Mouse (Mus musculus): ENCODE results near the gene Cryaa.
A peak's percentile ranks its signal among the peaks of the same experiment; 100 is the strongest.

Gene Cryaa

DNA sequence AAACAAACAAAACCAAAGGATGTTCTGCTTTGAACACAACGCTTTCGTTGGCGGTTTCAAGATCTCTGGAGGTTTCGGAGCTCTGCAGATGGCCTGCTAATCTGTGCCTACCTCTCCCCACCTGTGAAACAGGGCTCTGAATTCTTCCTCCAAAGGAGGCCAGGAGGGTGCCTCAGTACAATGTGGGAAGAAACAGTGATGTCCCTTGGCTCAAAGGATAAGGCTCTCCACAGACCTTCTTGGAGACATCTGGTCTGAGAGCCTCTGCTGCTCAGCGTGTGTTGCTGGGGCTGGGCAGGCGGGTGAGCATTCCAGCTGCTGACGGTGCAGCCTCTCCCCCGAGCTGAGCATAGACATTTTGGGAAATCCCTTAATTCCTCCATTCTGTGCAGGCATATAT lies at the start of gene Cryaa:
Cryaa (plus strand) TSS at position 301 of the 400 bp plus-strand sequence.
- no peak for DNase-seq (ENCODE audit: low read depth, low spot score)

GRCm38 (mm10) chr17:31627961-31628360 lies 49.6 kb upstream of the Cryaa start:
- DNase-seq (ENCODE audit: low read depth, low spot score): no peak

- DNase-seq (ENCODE audit: low read depth, low spot score): no peak
These were observed 46.4 kb upstream of the Cryaa start for GRCm38 (mm10) chr17:31631081-31631800.

GRCm38 (mm10) chr17:31633007-31633406 lies 44.6 kb upstream of the Cryaa start:
- no peak for DNase-seq (ENCODE audit: low read depth, low spot score)

DNA sequence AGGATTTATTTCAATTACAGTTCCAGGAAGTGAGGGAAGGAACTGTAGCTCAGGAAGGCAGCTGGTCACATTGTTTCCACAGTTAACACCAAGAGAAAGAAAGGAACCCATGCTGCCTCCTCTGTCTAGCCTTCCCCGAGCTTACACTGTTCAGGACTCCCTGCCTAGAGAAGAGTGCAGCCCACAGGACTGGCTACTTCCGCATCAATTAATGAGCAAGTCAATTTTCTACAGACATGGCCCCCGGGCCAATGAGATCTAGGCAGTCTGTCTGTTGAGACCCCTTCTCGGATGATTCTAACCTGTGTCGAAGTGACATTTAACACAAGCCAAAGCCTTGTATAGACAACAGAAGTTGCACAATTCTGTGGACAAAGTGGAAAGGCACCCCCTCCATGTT lies 42.7 kb upstream of the Cryaa start:
- no peak for DNase-seq (ENCODE audit: low read depth, low spot score)

- DNase-seq (ENCODE audit: low read depth, low spot score): no peak
These were observed 41.8 kb upstream of the Cryaa start for GRCm38 (mm10) chr17:31635781-31636180.

DNA sequence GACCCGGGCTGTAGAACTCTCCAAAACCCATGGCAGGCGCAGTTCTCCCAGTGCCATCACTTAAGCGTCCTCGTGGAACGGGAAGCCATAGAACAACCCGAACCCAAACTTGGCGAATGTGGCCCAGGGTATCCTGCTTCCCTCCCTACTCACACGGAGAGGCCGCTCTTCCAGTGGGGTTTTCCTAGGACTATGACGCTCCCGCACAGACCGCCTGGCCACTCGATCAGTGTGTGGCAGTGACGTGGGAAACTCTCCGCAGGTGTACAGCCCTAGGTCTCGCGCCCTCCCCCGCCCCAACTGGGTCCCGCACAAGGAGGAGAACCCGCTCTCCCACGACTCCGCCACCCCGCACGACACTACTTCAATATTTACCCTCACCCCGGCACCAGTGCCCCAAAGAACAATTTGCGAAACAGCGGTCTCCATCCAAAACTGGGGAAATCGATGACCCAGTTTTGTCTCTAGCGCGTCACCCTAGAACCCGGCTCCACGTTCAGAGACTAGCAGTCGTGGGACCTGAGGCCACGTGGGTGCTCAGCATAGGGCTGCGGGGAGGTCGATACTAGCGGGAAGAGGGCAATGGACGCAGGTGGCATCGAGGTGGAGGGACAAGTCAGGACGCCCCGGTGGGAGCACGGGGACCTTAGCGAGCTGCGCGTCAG lies 41.2 kb upstream of the Cryaa start:
- DNase-seq (ENCODE audit: low read depth, low spot score): no peak

- DNase-seq (ENCODE audit: low read depth, low spot score): peak; percentile 61
These were observed 40.4 kb upstream of the Cryaa start, which contains the start of gene Cbs for GRCm38 (mm10) chr17:31636942-31637811. Gene Cbs, minus strand, starts transcription at chr17:31637238.

DNA sequence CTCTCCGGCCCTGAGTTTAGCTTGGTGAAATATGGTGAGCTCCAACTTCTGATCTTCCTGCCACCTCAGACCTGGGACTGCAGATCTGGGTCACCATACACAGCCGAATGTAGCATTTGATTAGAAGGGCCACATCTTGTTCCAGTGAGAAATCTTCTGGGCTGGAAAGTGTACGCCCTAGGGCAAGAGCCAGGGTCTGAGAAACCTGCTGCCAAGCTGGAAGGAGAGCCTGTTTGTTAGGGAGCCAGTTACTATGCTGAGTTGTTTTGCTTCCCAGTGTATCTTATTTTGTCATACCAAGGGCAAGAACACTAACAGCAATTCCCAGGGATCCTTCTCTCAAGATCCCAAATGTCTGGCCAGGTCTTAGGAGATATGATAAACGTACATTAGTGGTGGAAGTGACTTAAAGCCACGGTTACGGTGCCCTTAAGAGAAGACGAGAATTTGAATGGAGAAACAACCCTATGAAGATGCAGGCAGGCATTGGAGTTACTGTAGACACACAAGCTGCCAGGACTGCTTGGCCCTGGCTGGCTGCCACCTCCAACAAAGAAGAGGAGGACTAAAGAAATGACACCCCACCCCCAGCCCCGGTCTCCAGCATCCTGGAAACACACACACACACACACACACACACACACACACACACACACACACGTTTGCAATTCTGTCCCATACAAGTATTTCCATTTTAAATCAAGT lies 39.6 kb upstream of the Cryaa start:
- no peak for DNase-seq (ENCODE audit: low read depth, low spot score)

DNA sequence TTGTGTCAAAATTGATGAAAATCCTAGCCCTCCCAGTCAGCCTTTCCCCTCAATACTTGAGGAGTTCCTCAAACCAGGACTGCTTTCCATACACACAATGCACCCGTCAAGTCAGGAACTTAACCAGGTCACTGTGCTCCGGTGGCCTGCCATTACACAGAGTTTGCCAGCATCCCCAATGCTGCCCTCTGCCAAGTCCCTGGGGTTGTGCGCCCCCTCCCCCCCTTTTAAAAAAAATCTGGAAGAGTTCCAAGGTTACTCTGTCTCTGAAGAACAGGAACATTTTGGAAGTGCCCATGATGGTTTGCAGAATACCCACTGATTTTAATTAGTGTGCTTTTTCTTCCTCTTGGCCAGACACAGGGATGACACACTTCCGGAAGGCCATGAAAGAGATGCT lies 38.0 kb upstream of the Cryaa start:
- no peak for DNase-seq (ENCODE audit: low read depth, low spot score)

DNA sequence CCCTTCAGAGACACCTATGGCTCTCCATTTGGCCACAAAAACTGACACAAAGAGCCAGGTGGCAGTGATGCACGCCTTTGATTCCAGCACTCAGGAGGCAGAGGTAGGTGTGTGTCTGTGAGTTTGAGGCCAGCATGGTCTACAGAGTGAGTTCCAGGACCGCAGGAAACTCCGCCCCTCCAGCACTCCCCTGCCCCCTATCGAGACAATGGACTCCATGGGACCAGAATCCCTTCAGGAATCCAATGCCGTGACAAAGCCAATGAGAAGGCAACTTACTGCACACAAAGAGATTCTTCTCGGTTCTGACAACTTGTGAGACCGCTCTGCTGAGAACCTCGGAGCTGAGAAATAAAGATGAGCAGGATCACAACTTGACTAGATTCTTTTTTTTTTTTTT lies 35.3 kb upstream of the Cryaa start:
- no peak for DNase-seq (ENCODE audit: low read depth, low spot score)

DNA sequence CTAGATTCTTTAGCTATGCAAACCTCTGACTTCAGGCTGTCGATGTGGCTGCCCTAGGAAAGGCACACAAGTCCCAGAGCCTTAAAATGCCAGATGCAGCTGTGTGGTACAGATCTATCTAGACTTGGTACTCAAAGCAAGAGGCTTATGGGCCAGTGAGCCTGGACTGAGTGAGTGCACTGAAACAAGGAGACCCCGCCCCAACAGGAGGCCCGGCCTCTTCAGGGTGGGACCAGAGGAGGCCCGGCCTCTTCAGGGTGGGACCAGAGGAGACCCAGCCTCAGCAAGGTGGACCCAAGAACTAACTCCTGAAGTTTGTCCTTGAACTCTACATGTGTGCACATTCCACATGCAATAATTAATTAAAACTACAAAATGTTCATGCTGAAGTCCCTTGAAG lies 34.7 kb upstream of the Cryaa start:
- DNase-seq (ENCODE audit: low read depth, low spot score): no peak

DNA sequence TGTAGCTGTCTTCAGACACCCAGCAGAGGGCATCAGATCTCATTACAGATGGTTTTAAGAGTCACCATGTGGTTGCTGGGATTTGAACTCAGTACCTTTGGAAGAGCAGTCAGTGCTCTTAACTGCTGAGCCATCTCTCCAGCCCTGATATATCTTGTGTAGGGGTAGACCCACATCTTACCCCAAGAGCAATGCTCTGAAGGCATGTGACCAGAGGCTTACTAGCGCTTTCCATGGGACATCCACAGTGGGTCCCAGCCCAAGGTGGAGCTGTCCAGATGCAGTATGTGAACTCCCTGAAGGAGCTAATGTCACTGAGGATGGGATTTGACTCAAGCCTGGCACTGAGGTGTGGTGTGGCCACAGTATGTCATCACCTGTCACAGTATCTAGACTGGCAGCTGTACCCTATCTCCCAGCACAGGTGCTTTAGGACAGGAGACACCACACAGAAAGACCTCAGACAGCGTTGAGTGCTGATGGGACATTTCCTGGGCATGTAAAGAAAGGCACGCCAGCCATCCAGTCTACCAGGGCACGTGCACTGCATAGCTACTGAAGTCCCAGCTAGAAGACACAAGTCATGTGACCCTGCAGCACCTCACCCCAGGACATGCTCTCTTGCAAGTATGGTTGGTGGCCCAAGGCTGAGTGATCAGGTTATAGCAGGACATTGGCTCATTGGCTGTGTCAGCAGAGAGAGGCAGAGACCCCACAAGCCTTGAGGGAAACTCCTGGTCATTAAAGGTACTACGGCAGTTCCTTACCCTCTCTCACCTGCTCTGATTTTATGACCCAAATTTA lies 31.2 kb upstream of the Cryaa start:
- DNase-seq (ENCODE audit: low read depth, low spot score): no peak

DNA sequence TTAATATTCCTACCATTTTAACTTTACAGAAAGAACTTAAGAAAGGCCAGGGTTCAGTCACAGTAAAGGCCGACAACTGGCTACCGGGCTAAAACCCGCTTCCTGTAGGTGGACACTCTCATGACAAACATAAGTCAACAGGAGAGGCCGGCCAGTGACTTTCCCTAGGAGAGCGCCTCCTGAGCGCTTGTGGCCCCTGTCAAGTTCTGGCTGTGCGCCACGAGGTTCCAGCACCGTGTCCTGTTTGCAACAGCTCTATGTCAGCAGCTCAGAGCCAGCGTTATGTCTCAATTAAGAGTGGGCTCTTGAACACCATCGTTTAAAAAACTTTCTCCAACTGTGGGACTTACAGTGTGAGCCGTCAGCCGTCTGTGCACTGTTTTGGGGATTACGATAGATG lies 25.5 kb upstream of the Cryaa start:
- no peak for DNase-seq (ENCODE audit: low read depth, low spot score)

DNA sequence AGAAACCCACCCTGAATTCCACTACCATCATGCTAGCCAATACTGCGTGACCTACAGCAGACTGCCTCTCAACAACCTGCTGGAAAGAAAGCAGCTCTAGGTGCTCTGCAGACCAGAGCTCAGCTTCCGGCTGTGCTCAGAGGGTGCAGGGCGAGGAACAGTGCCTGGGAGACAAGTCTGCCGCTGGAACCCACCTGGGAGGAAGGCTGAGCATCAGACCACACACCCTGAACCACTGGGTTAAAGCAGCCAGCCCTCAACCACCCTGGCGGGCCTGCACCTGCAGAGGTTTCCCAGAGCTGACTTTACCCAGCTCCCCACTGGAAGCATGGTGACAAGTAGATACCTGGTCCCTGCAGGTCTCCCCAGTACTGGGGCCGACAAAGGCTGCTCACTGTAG lies 24.3 kb upstream of the Cryaa start:
- no peak for DNase-seq (ENCODE audit: low read depth, low spot score)

DNA sequence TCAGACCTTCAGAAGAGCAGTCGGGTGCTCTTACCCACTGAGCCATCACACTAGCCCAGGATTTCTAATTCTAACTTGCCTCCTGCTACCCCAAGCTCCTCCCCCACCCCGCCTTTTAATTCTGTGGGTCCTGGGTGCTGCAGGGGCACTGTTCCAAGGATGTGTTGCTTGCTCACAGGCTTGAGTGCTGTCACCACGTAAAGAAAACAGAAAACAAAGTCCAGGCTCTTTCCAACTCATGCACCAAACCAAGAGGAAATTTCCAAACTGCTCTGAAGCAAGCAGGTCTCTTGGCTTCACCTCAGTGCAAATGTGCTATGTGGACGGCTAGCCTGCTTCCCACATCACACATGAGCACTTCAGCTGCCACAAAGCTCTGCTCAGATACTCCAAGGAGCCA lies 22.2 kb upstream of the Cryaa start:
- no peak for DNase-seq (ENCODE audit: low read depth, low spot score)

DNA sequence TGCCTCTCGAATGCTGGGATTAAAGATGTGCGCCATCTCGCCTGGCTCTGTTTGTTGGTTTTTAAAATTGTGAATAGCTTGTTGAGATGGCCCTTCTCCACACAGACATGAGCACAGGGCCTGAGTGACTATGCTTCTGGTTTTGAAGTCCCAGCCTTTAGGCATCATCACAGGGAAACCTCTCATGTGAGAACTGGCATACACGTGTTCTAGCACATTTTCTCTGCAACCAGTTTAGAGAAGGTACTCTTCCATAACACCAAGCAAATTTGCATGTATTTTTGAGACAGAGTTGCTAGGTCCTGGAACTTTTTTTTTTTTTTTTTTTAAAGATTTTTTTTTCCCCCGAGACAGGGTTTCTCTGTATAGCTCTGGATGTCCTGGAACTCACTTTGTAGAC lies 20.9 kb upstream of the Cryaa start:
- no peak for DNase-seq (ENCODE audit: low read depth, low spot score)

DNA sequence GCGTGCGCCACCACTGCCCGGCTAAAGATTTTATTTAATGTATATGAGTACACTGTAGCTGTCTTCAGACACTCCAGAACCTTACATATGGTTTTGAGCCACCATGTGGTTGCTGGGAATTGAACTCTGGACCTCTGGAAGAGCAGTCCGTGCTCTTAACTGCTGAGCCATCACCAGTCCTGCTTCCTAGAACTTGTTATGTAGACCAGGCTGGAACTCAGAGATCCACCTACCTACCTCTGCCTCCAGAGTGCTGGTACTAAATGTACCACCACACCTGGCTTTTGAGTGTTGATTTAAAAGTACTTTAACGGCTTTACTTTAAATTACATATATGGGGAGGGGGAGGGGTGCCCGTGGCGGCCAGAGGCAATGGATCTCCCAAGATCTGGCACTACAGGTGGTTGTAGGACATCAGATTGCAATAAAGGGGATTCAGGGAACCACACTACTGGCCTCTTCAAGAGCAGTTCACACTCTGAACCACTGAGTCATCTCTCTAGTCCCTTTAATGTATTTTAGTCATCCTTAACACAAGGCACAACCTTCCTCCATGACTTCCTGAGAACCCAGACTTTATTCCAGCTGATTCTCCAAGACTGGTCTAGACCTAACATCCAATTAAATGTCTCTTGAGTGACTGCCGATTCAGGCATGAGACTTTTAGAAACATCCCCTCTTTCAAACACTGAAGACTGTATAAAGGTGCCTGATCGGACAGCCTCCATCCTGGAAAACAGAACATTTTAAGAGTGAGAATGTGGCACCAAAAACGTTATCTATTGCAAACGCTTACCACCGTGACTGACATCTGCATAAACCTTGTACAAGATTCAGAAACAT lies 20.2 kb upstream of the Cryaa start:
- DNase-seq (ENCODE audit: low read depth, low spot score): no peak

DNA sequence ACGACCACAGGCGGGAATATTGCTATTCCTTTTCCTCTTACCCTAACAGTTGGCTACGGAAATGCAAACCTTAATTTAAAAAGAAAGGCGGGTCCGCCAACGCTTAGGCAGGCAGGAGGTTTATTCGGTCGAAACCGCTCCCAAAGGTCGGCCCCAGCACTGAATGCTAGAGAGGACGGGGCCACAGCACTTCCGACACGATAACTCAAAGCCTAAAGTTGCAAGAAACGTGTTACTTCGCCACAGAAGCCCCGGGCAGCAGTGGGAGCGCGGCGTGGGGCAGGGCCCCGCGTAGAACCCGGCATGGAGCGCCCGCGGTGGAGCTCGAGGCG lies 19.5 kb upstream of the Cryaa start:
- no peak for DNase-seq (ENCODE audit: low read depth, low spot score)
